Mouse (Mus musculus) adrenal gland, postnatal 25 days (tissue): ENCODE results near the gene Olfr553. TPM values are rescaled to one million over a fixed set of nuclear protein-coding genes. Genes with fewer than 3 reads are reported as not detected.
"Not testable (repeated sequence)": the region's sequence is repeated elsewhere in the genome, so short reads cannot be mapped to it uniquely, and the experiment has no call there.

Experiments
- DNase-seq: peaks from one replicate; pipeline ENCODE4 v3.0.0; 2021; ENCODE audit warnings: mixed read lengths
- long read RNA-seq: library from polyadenylated mRNA; stranded (forward); transcript quantifications from one replicate; pipeline ENCODE4 v2.0.0, GENCODE M21; 2021
- total RNA-seq: library from RNA; stranded (reverse); gene quantifications from 2 replicates; pipeline ENCODE4 v1.2.3, GENCODE M21; 2021

Gene Olfr553
- total RNA-seq = not detected in 2 replicates
- long read RNA-seq = 0 reads

GRCm38 (mm10) chr7:102618118-102618517, at the start of gene Olfr553:
TSS of gene Olfr553 (minus strand) at chr7:102618218.
- DNase-seq = no peak

- no peak for DNase-seq
Measured at GRCm38 (mm10) chr7:102665378-102665777, 47.4 kb upstream of the Olfr553 start.

- DNase-seq = no peak
Measured at GRCm38 (mm10) chr7:102664599-102664998, 46.6 kb upstream of the Olfr553 start, which contains the start of gene Olfr556. TSS of gene Olfr556 (plus strand) at chr7:102664899.

- no peak for DNase-seq
Measured at GRCm38 (mm10) chr7:102658523-102658922, 40.5 kb upstream of the Olfr553 start, which contains the start of gene Olfr555. TSS of gene Olfr555 (plus strand) at chr7:102658823.

- DNase-seq = not testable (repeated sequence)
Measured at GRCm38 (mm10) chr7:102644945-102645344, 26.9 kb upstream of the Olfr553 start.

GRCm38 (mm10) chr7:102638132-102638531, 20.1 kb upstream of the Olfr553 start, which contains the start of gene Olfr554:
TSS of gene Olfr554 (plus strand) at chr7:102638432.
- DNase-seq = no peak

- peak; percentile 5 for DNase-seq
Measured at GRCm38 (mm10) chr7:102636665-102637064, 18.6 kb upstream of the Olfr553 start.

GRCm38 (mm10) chr7:102620368-102620767, 2.4 kb upstream of the Olfr553 start:
- not testable (repeated sequence) for DNase-seq

GRCm38 (mm10) chr7:102619608-102620007, 1.6 kb upstream of the Olfr553 start:
- no peak for DNase-seq

- no peak for DNase-seq
Measured at GRCm38 (mm10) chr7:102597378-102598031, 20.5 kb downstream of the Olfr553 start, which contains the start of gene Olfr552. TSS of gene Olfr552 (plus strand) at chr7:102597770.

GRCm38 (mm10) chr7:102591786-102592185, 26.2 kb downstream of the Olfr553 start, which contains the start of gene Olfr551:
TSS of gene Olfr551 (minus strand) at chr7:102591886.
- no peak for DNase-seq

- no peak for DNase-seq
Measured at GRCm38 (mm10) chr7:102575998-102576397, 42.0 kb downstream of the Olfr553 start.

- no peak for DNase-seq
Measured at GRCm38 (mm10) chr7:102573174-102573830, 44.7 kb downstream of the Olfr553 start.

- no peak for DNase-seq
Measured at GRCm38 (mm10) chr7:102571142-102571541, 46.9 kb downstream of the Olfr553 start, which contains the start of gene Olfr550. TSS of gene Olfr550 (plus strand) at chr7:102571442.

GRCm38 (mm10) chr7:102566219-102566618, 51.8 kb downstream of the Olfr553 start:
- no peak for DNase-seq

- peak; percentile 85 for DNase-seq
Measured at GRCm38 (mm10) chr7:102564999-102565997, 52.7 kb downstream of the Olfr553 start, which contains the start of gene Trim21. TSS of gene Trim21 (minus strand) at chr7:102565486.

Other genes starting within 250 kb of the Olfr553 start
- 28.2 and 36.0 TPM in 2 replicates for gene Rrm1, start 176.5 kb downstream of the Olfr553 start, total RNA-seq
- not detected in 2 replicates for gene Olfr543, start 136.5 kb downstream of the Olfr553 start, total RNA-seq
- not detected in 2 replicates for gene Olfr544, start 129.9 kb downstream of the Olfr553 start, total RNA-seq
- gene Olfr545, start 118.6 kb downstream of the Olfr553 start, total RNA-seq = not detected in 2 replicates
- gene Olfr547, start 83.5 kb downstream of the Olfr553 start, total RNA-seq = not detected in 2 replicates
- not detected in 2 replicates for gene Olfr548-ps1, start 77.3 kb downstream of the Olfr553 start, total RNA-seq
- gene Olfr549, start 68.3 kb downstream of the Olfr553 start, total RNA-seq = not detected in 2 replicates
- 11.6 and 17.7 TPM in 2 replicates for gene Trim21, start 52.7 kb downstream of the Olfr553 start, total RNA-seq
- not detected in 2 replicates for gene Olfr550, start 46.8 kb downstream of the Olfr553 start, total RNA-seq
- not detected in 2 replicates for gene Olfr551, start 26.3 kb downstream of the Olfr553 start, total RNA-seq
- 0.19 TPM in 1 of 2 replicates, not detected in the other for gene Olfr552, start 20.4 kb downstream of the Olfr553 start, total RNA-seq
- not detected in 2 replicates for gene Olfr554, start 20.2 kb upstream of the Olfr553 start, total RNA-seq
- not detected in 2 replicates for gene Olfr555, start 40.6 kb upstream of the Olfr553 start, total RNA-seq
- not detected in 2 replicates for gene Olfr556, start 46.7 kb upstream of the Olfr553 start, total RNA-seq
- gene Trim68, start 69.1 kb upstream of the Olfr553 start, total RNA-seq = 13.9 and 17.4 TPM in 2 replicates
- not detected in 2 replicates for gene Olfr557, start 77.7 kb upstream of the Olfr553 start, total RNA-seq
- gene Olfr558, start 84.0 kb upstream of the Olfr553 start, total RNA-seq = 0.36 and 0.38 TPM in 2 replicates
- not detected in 2 replicates for gene Olfr33, start 100.9 kb upstream of the Olfr553 start, total RNA-seq
- gene Olfr559, start 109.3 kb upstream of the Olfr553 start, total RNA-seq = not detected in 2 replicates
- gene Olfr560, start 141.1 kb upstream of the Olfr553 start, total RNA-seq = not detected in 2 replicates
- 0.24 and 0.43 TPM in 2 replicates for gene Olfr78, start 141.3 kb upstream of the Olfr553 start, total RNA-seq
- gene Olfr561, start 153.0 kb upstream of the Olfr553 start, total RNA-seq = not detected in 2 replicates
- gene Olfr564, start 185.3 kb upstream of the Olfr553 start, total RNA-seq = not detected in 2 replicates
- not detected in 2 replicates for gene Olfr566, start 240.5 kb upstream of the Olfr553 start, total RNA-seq